Mouse (Mus musculus) MEL (cell line): ENCODE measurements around the gene Vps18. TPM values are rescaled to one million over a fixed set of nuclear protein-coding genes. Genes with fewer than 3 reads are reported as not detected.

ENCODE experiments used
- DNase-seq: peaks from one replicate; pipeline ENCODE4 v3.0.0; 2011; ENCODE audit warnings: low read depth, low spot score
- H3K27ac ChIP-seq: 2 replicates; pipeline ENCODE4 v1.5.1; 2012; ENCODE audit warnings: low read depth, mild to moderate bottlenecking, control low read depth, low read length, moderate library complexity; ENCODE audit not compliant: control insufficient read depth
- H3K27me3 ChIP-seq, 2 experiments: fragments of 150-350 bp in 1 of 2; sonication (generic) in 1 of 2; 2 replicates each; pipeline ENCODE4 v1.6.1; 2012; ENCODE audit warnings: low read length in 2 of 2, mild to moderate bottlenecking in 2 of 2, improper control_type of control experiment in 1 of 2, moderate library complexity in 1 of 2; ENCODE audit not compliant: insufficient read depth in 2 of 2, control insufficient read depth in 1 of 2
- H3K36me3 ChIP-seq, 2 experiments: 2 replicates each; pipeline ENCODE4 v1.6.1; 2012 to 2014; ENCODE audit warnings: low read length in 2 of 2, improper control_type of control experiment in 1 of 2, inconsistent platforms in 1 of 2, mild to moderate bottlenecking in 1 of 2; ENCODE audit not compliant: insufficient read depth in 2 of 2, control insufficient read depth in 1 of 2
- H3K4me1 ChIP-seq, 2 experiments: fragments of 150-350 bp in 1 of 2; sonication (generic) in 1 of 2; 2 replicates each; pipeline ENCODE4 v1.6.1; 2012; ENCODE audit warnings: low read length in 2 of 2, improper control_type of control experiment in 1 of 2, mild to moderate bottlenecking in 1 of 2; ENCODE audit not compliant: insufficient read depth in 2 of 2, control insufficient read depth in 1 of 2
- H3K4me3 ChIP-seq, 2 experiments: fragments of 150-350 bp in 1 of 2; sonication (generic) in 1 of 2; 2 replicates each; pipeline ENCODE4 v1.5.1; 2012; ENCODE audit warnings: low read depth in 2 of 2, low read length in 2 of 2, mild to moderate bottlenecking in 2 of 2, moderate library complexity in 2 of 2, control low read depth in 1 of 2, improper control_type of control experiment in 1 of 2; ENCODE audit not compliant: control insufficient read depth in 1 of 2, insufficient read depth in 1 of 2
- H3K79me2 ChIP-seq: 2 replicates; pipeline ENCODE4 v1.6.1; 2012; ENCODE audit warnings: mild to moderate bottlenecking, low read length, moderate library complexity; ENCODE audit not compliant: control insufficient read depth, poor library complexity, insufficient read depth
- H3K9ac ChIP-seq: 2 replicates; pipeline ENCODE4 v1.6.1; 2012; ENCODE audit warnings: low read depth, mild to moderate bottlenecking, control low read depth, low read length, moderate library complexity; ENCODE audit not compliant: control insufficient read depth, poor library complexity, severe bottlenecking
- H3K9me3 ChIP-seq: fragments of 150-350 bp; sonication (generic); replicated peaks from 2 replicates; pipeline ENCODE4 v1.6.1; 2012; ENCODE audit warnings: mild to moderate bottlenecking, low read length, improper control_type of control experiment, moderate library complexity; ENCODE audit not compliant: insufficient read depth
- BHLHE40 ChIP-seq: IDR thresholded peaks from 2 replicates; pipeline ENCODE4 v1.6.1; 2012; ENCODE audit warnings: low read depth, mild to moderate bottlenecking, inconsistent platforms, low read length, improper control_type of control experiment, borderline replicate concordance
- CHD1 ChIP-seq: IDR thresholded peaks from 2 replicates; pipeline ENCODE4 v1.6.1; 2012; ENCODE audit warnings: low read depth, mild to moderate bottlenecking, inconsistent platforms, low read length, improper control_type of control experiment
- CHD2 ChIP-seq: IDR thresholded peaks from 2 replicates; pipeline ENCODE4 v1.6.1; 2011; ENCODE audit warnings: low read length, improper control_type of control experiment
- CTCF ChIP-seq, 3 experiments: IDR thresholded peaks in 2 of 3; conservative IDR thresholded peaks in 1 of 3; 2 replicates each; pipeline ENCODE4 v1.5.1; 2011 to 2012; ENCODE audit warnings: low read length in 3 of 3, low read depth in 2 of 3, mild to moderate bottlenecking in 2 of 3, improper control_type of control experiment in 1 of 3, inconsistent platforms in 1 of 3, mixed read lengths in 1 of 3, moderate library complexity in 1 of 3; ENCODE audit not compliant: control insufficient read depth in 1 of 3, insufficient read depth in 1 of 3, poor library complexity in 1 of 3, severe bottlenecking in 1 of 3
- GABPA ChIP-seq: IDR thresholded peaks from 2 replicates; pipeline ENCODE4 v1.6.1; 2012; ENCODE audit warnings: low read depth, mild to moderate bottlenecking, inconsistent platforms, low read length, improper control_type of control experiment, moderate library complexity
- JUND ChIP-seq: IDR thresholded peaks from 2 replicates; pipeline ENCODE4 v1.6.1; 2011; ENCODE audit warnings: low read depth, mild to moderate bottlenecking, improper control_type of control experiment, low read length
- MAX ChIP-seq: IDR thresholded peaks from 2 replicates; pipeline ENCODE4 v1.6.1; 2011; ENCODE audit warnings: low read length, improper control_type of control experiment
- MAZ ChIP-seq: IDR thresholded peaks from 2 replicates; pipeline ENCODE4 v1.6.1; 2012; ENCODE audit warnings: low read depth, mild to moderate bottlenecking, inconsistent platforms, low read length, improper control_type of control experiment
- MEF2A ChIP-seq: IDR thresholded peaks from 2 replicates; pipeline ENCODE4 v1.6.1; 2014; ENCODE audit warnings: low read depth, mild to moderate bottlenecking, inconsistent platforms, low read length, improper control_type of control experiment; ENCODE audit not compliant: poor library complexity, insufficient replicate concordance, severe bottlenecking; ENCODE audit errors: extremely low read depth
- NELFE ChIP-seq: IDR thresholded peaks from 2 replicates; pipeline ENCODE4 v1.6.1; 2011; ENCODE audit warnings: low read depth, low read length, improper control_type of control experiment
- NRF1 ChIP-seq: IDR thresholded peaks from 2 replicates; pipeline ENCODE4 v1.6.1; 2014; ENCODE audit warnings: low read depth, mild to moderate bottlenecking, inconsistent platforms, low read length, improper control_type of control experiment, moderate library complexity; ENCODE audit not compliant: poor library complexity, insufficient read depth, severe bottlenecking
- POLR2A ChIP-seq, 2 experiments: IDR thresholded peaks; 2 replicates each; pipeline ENCODE4 v1.6.1; 2011 to 2012; ENCODE audit warnings: low read length in 2 of 2, mild to moderate bottlenecking in 2 of 2, control low read depth in 1 of 2, improper control_type of control experiment in 1 of 2, low read depth in 1 of 2, moderate library complexity in 1 of 2; ENCODE audit not compliant: control insufficient read depth in 1 of 2, insufficient read depth in 1 of 2, poor library complexity in 1 of 2
- RCOR1 ChIP-seq: IDR thresholded peaks from 2 replicates; pipeline ENCODE4 v1.6.1; 2012; ENCODE audit warnings: low read depth, mild to moderate bottlenecking, inconsistent platforms, low read length, improper control_type of control experiment
- SIN3A ChIP-seq: IDR thresholded peaks from 2 replicates; pipeline ENCODE4 v1.6.1; 2012; ENCODE audit warnings: low read length, improper control_type of control experiment, inconsistent platforms
- TBP ChIP-seq: IDR thresholded peaks from 2 replicates; pipeline ENCODE4 v1.8.0; 2011; ENCODE audit warnings: low read depth, low read length, improper control_type of control experiment
- UBTF ChIP-seq: IDR thresholded peaks from 2 replicates; pipeline ENCODE4 v1.6.1; 2012; ENCODE audit warnings: low read depth, mild to moderate bottlenecking, inconsistent platforms, low read length, improper control_type of control experiment, moderate library complexity, borderline replicate concordance; ENCODE audit not compliant: insufficient read depth
- USF2 ChIP-seq, 2 experiments: IDR thresholded peaks; 2 replicates each; pipeline ENCODE4 v1.6.1; 2011 to 2012; ENCODE audit warnings: improper control_type of control experiment in 2 of 2, low read length in 2 of 2, borderline replicate concordance in 1 of 2, inconsistent platforms in 1 of 2, low read depth in 1 of 2, mild to moderate bottlenecking in 1 of 2; ENCODE audit not compliant: insufficient read depth in 1 of 2
- ZMIZ1 ChIP-seq: IDR thresholded peaks from 2 replicates; pipeline ENCODE4 v1.6.1; 2012; ENCODE audit warnings: low read depth, mild to moderate bottlenecking, inconsistent platforms, low read length, improper control_type of control experiment, moderate library complexity
- ZNF384 ChIP-seq: IDR thresholded peaks from 2 replicates; pipeline ENCODE4 v1.6.1; 2012; ENCODE audit warnings: low read depth, mild to moderate bottlenecking, inconsistent platforms, low read length, improper control_type of control experiment
- polyA plus RNA-seq, 2 experiments: library from polyadenylated mRNA; stranded (reverse) in 1 of 2; unstranded in 1 of 2; fragments of >175 nt in 1 of 2; fragments of >200 nt in 1 of 2; gene quantifications; 2 replicates each; pipeline versions ENCODE4 v1.2.1 to v1.2.4; 2012; ENCODE audit warnings: low replicate concordance in 2 of 2, low read depth in 1 of 2; ENCODE audit not compliant: insufficient read length in 2 of 2, insufficient read depth in 1 of 2, missing spikeins in 1 of 2
- total RNA-seq: library from RNA; depleted of rRNA; stranded (reverse); fragments of 300-350 nt; gene quantifications from 2 replicates; pipeline ENCODE4 v1.2.3, GENCODE M21; 2012

Gene Vps18
- total and polyA plus RNA-seq, 3 experiments: 28.0 to 30.4 TPM; not detected in 1

DNA sequence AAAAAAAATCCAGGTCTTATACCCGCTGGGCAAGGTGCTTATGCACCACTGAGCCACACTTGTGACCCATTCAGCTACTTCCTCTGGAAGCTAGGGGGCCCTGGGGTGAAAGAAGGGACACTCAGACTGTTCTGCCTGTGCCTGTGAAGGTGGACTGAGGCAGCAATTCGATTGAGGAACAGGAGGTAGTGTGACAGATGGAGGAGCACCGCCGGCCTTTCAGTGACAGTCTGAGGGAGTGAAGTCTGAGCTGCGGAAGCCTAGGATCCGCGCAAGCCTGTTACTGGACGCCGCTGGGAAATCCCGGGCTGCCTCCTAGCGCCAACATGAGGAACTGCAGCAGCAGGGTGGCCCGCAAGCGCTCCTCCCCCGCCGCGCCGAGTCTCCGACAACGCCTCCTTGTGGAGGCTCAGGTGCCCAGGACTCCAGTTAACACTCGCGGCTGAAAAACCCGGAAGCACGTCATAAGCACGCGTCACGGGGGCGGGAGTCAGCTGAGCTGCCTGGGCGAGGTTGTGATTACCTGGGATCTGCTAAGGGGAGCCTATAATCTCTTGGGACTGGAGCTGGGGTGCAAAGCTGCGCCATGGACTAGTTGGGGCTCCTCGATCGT, at the start of gene Vps18 (continued):
- TF ChIP-seq TBP (peak; percentile 69; the same call in 1 of the 2 replicates), NELFE (peak; percentile 83), CTCF (IDR thresholded peaks at IDR 0.05 in 2 of 3, conservative IDR thresholded peaks at IDR 0.05 in 1 of 3; ENCODE audit: control insufficient read depth in 1 of 3, insufficient read depth in 1 of 3, low read depth in 2 of 3, low read length in 3 of 3, poor library complexity in 1 of 3, severe bottlenecking in 1 of 3) (peak; percentile 94 to 100 (median 95); a peak in 5 of 6 replicates), NRF1 (peak; percentile 45; the same call in 1 of the 2 replicates)

DNA sequence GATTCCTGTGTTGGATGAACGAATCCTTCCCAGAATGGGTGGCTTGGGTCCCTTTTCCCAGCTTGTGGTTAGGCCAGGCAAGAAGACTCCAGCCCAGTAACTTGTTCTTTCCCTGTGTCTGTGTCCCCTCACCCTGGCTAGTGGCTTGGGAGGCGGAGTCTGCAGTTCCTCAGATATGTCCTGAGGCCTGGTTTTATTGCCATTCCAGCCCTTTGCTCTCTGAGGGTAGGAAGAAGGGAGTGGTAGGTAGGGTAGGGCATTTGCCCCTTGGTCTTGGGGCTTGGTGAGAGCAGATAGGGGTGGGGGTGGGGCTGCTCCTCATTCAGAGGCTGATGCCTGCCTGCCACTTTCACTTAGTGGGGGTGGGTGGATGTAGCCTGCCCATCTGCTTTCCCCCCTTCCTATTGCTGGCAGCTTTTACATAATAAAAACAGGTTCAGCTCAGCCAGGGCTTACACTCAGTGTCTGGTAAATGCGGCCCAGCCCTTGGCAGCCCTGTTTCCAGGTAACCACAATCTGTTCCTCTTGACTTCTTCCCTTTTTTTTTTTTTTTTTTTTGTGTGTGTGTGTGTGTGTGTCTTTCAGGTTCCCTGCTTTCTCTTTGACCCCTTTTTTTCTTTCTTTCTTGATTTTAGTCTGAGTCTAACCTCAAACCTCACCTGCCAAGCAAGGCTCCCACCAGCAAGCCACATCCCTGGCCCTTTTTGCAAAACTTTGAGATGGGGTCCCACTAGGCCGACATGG, 48.3 kb upstream of the Vps18 start:
- peaks cover 0 to 2% of the 10 kb centered on the region in 2 experiments; a peak in 1 of 4 replicates for H3K27me3 ChIP-seq
- no peaks in the 10 kb centered on the region for H3K79me2 ChIP-seq
- TF ChIP-seq ZMIZ1 (no peak), UBTF (no peak), CHD2 (no peak), MEF2A (no peak), USF2 (IDR thresholded peaks at IDR 0.05; ENCODE audit: borderline replicate concordance in 1 of 2, insufficient read depth in 1 of 2, low read depth in 1 of 2, low read length in 2 of 2) (no peak), JUND (no peak), TBP (peak; percentile 49; the same call in 1 of the 2 replicates), MAX (no peak), NELFE (no peak), BHLHE40 (no peak), MAZ (no peak), CHD1 (no peak), POLR2A (IDR thresholded peaks at IDR 0.05; ENCODE audit: control insufficient read depth in 1 of 2, insufficient read depth in 1 of 2, low read depth in 1 of 2, low read length in 2 of 2, poor library complexity in 1 of 2) (no peak), RCOR1 (0 out of 2 replicates have a peak, but pooled peaks have one; percentile 7), SIN3A (no peak), GABPA (no peak), ZNF384 (peak; percentile 90)
- TF ChIP-seq, all 39 proteins: peak for 3
- Histone ChIP-seq H3K9me3 (no peaks in the 10 kb centered on the region), H3K36me3 (peaks cover 0 to 8% of the 10 kb centered on the region in 2 experiments; a peak in 2 of 4 replicates), H3K9ac (no peak overlapping the region), H3K27ac (no peak overlapping the region), H3K4me3 (no peak overlapping the region), H3K4me1 (peaks cover 3 to 18% of the 10 kb centered on the region in 2 experiments; a peak in 3 of 4 replicates)
- peak; percentile 53 for DNase-seq
